Mouse (Mus musculus): Measurements from ENCODE around the gene Kcnt1. TPM values are rescaled to one million over a fixed set of nuclear protein-coding genes. Genes with fewer than 3 reads are reported as not detected.
A peak's percentile ranks its signal among the peaks of the same experiment; 100 is the strongest.

Kcnt1 gene
- polyA plus RNA-seq, 2 experiments = 0.08 TPM; not detected in 1

GRCm38 (mm10) chr2:25931249-25931859 is 67.8 kb downstream of the Kcnt1 start:
- Histone ChIP-seq H3K4me3 (ENCODE audit: insufficient read depth in 1 of 2, low read depth in 2 of 2, low read length in 2 of 2) (no peak overlapping the region), H3K9ac (replicated peaks) (no peak overlapping the region), H3K27me3 (ENCODE audit: control insufficient read depth, insufficient read depth, low read length) (no peaks in the 10 kb centered on the region), H3K4me1 (replicated peaks; ENCODE audit: control insufficient read depth in 2 of 2, insufficient read depth in 2 of 2, low read length in 1 of 2) (no peaks in the 10 kb centered on the region), H3K36me3 (replicated peaks; ENCODE audit: control insufficient read depth, insufficient read depth, low read depth) (peaks cover 52% of the 10 kb centered on the region), H3K9me3 (ENCODE audit: control insufficient read depth, low read length) (no peaks in the 10 kb centered on the region), H3K27ac (no peak overlapping the region), H3K4me2 (ENCODE audit: low read depth) (no peak overlapping the region)
- ATAC-seq (ENCODE audit: insufficient read depth) = no peak
- TF ChIP-seq EP300 (IDR thresholded peaks at IDR 0.05; ENCODE audit: low read depth) (no peak), CTCF (IDR thresholded peaks at IDR 0.05; ENCODE audit: low read depth) (peak; percentile 72)
- 77% methylated on average over 6 of the region's 6 CpGs for WGBS (ENCODE audit: insufficient replicate concordance)
- DNase-seq (ENCODE audit: low read depth in 3 of 3, low spot score in 3 of 3) = peak; percentile 7 to 12 (median 11)

- WGBS (ENCODE audit: insufficient replicate concordance) = 56% methylated on average over 6 of the region's 6 CpGs
- H3K4me3 ChIP-seq (ENCODE audit: insufficient read depth in 1 of 2, low read depth in 2 of 2, low read length in 2 of 2) = no peak overlapping the region
- H3K27ac ChIP-seq = no peak overlapping the region
- H3K4me2 ChIP-seq (ENCODE audit: low read depth) = no peak overlapping the region
- no peaks in the 10 kb centered on the region for H3K9me3 ChIP-seq (ENCODE audit: control insufficient read depth, low read length)
- DNase-seq (ENCODE audit: low read depth in 3 of 3, low spot score in 3 of 3) (no peak), ATAC-seq (ENCODE audit: insufficient read depth) (no peak)
- peaks cover 60% of the 10 kb centered on the region for H3K36me3 ChIP-seq (replicated peaks; ENCODE audit: control insufficient read depth, insufficient read depth, low read depth)
- TF ChIP-seq EP300 (IDR thresholded peaks at IDR 0.05; ENCODE audit: low read depth) (no peak), CTCF (IDR thresholded peaks at IDR 0.05; ENCODE audit: low read depth) (no peak)
- H3K9ac ChIP-seq (replicated peaks) = no peak overlapping the region
- no peaks in the 10 kb centered on the region for H3K4me1 ChIP-seq (replicated peaks; ENCODE audit: control insufficient read depth in 2 of 2, insufficient read depth in 2 of 2, low read length in 1 of 2)
- H3K27me3 ChIP-seq (ENCODE audit: control insufficient read depth, insufficient read depth, low read length) = no peaks in the 10 kb centered on the region
Measured at GRCm38 (mm10) chr2:25940503-25940902, 77.0 kb downstream of the Kcnt1 start.

- Histone ChIP-seq H3K9ac (replicated peaks) (no peak overlapping the region), H3K4me3 (ENCODE audit: insufficient read depth in 1 of 2, low read depth in 2 of 2, low read length in 2 of 2) (no peak overlapping the region), H3K4me2 (ENCODE audit: low read depth) (no peak overlapping the region), H3K9me3 (ENCODE audit: control insufficient read depth, low read length) (no peaks in the 10 kb centered on the region), H3K27me3 (ENCODE audit: control insufficient read depth, insufficient read depth, low read length) (no peaks in the 10 kb centered on the region), H3K36me3 (replicated peaks; ENCODE audit: control insufficient read depth, insufficient read depth, low read depth) (peaks cover 42% of the 10 kb centered on the region), H3K27ac (no peak overlapping the region), H3K4me1 (replicated peaks; ENCODE audit: control insufficient read depth in 2 of 2, insufficient read depth in 2 of 2, low read length in 1 of 2) (no peaks in the 10 kb centered on the region)
- no peak for DNase-seq (ENCODE audit: low read depth in 3 of 3, low spot score in 3 of 3)
- ATAC-seq (ENCODE audit: insufficient read depth) = no peak
- no peak for TF ChIP-seq EP300 (IDR thresholded peaks at IDR 0.05; ENCODE audit: low read depth)
- TF ChIP-seq CTCF (IDR thresholded peaks at IDR 0.05; ENCODE audit: low read depth) = no peak
- WGBS (ENCODE audit: insufficient replicate concordance) = 80% methylated on average over 2 of the region's 2 CpGs
Measured at GRCm38 (mm10) chr2:25943822-25944221, 80.3 kb downstream of the Kcnt1 start.

- no peaks in the 10 kb centered on the region for H3K9me3 ChIP-seq (ENCODE audit: control insufficient read depth, low read length)
- DNase-seq (ENCODE audit: low read depth in 3 of 3, low spot score in 3 of 3) = no peak
- H3K4me1 ChIP-seq (replicated peaks; ENCODE audit: control insufficient read depth in 2 of 2, insufficient read depth in 2 of 2, low read length in 1 of 2) = no peaks in the 10 kb centered on the region
- H3K27me3 ChIP-seq (ENCODE audit: control insufficient read depth, insufficient read depth, low read length) = no peaks in the 10 kb centered on the region
- no peak overlapping the region for H3K9ac ChIP-seq (replicated peaks)
- 87% methylated on average over 3 of the region's 3 CpGs for WGBS (ENCODE audit: insufficient replicate concordance)
- ATAC-seq (ENCODE audit: insufficient read depth) = no peak
- no peak overlapping the region for H3K4me2 ChIP-seq (ENCODE audit: low read depth)
- no peak overlapping the region for H3K27ac ChIP-seq
- no peak for TF ChIP-seq EP300 (IDR thresholded peaks at IDR 0.05; ENCODE audit: low read depth)
- 0 out of 2 replicates have a peak, but pooled peaks have one; percentile 24 for TF ChIP-seq CTCF (IDR thresholded peaks at IDR 0.05; ENCODE audit: low read depth)
- H3K4me3 ChIP-seq (ENCODE audit: insufficient read depth in 1 of 2, low read depth in 2 of 2, low read length in 2 of 2) = no peak overlapping the region
- peaks cover 16% of the 10 kb centered on the region for H3K36me3 ChIP-seq (replicated peaks; ENCODE audit: control insufficient read depth, insufficient read depth, low read depth)
Measured at GRCm38 (mm10) chr2:25947950-25948349, 84.4 kb downstream of the Kcnt1 start.

- H3K27me3 ChIP-seq (ENCODE audit: control insufficient read depth, insufficient read depth, low read length) = no peaks in the 10 kb centered on the region
- no peak overlapping the region for H3K27ac ChIP-seq
- H3K4me3 ChIP-seq (ENCODE audit: insufficient read depth in 1 of 2, low read depth in 2 of 2, low read length in 2 of 2) = no peak overlapping the region
- peaks cover 6% of the 10 kb centered on the region for H3K36me3 ChIP-seq (replicated peaks; ENCODE audit: control insufficient read depth, insufficient read depth, low read depth)
- no peak overlapping the region for H3K9ac ChIP-seq (replicated peaks)
- H3K4me1 ChIP-seq (replicated peaks; ENCODE audit: control insufficient read depth in 2 of 2, insufficient read depth in 2 of 2, low read length in 1 of 2) = no peaks in the 10 kb centered on the region
- ATAC-seq (ENCODE audit: insufficient read depth) = no peak
- TF ChIP-seq EP300 (IDR thresholded peaks at IDR 0.05; ENCODE audit: low read depth) (no peak), CTCF (IDR thresholded peaks at IDR 0.05; ENCODE audit: low read depth) (no peak)
- 91% methylated on average over 3 of the region's 3 CpGs for WGBS (ENCODE audit: insufficient replicate concordance)
- H3K9me3 ChIP-seq (ENCODE audit: control insufficient read depth, low read length) = no peaks in the 10 kb centered on the region
- no peak overlapping the region for H3K4me2 ChIP-seq (ENCODE audit: low read depth)
- DNase-seq (ENCODE audit: low read depth in 3 of 3, low spot score in 3 of 3) = no peak
Measured at GRCm38 (mm10) chr2:25949291-25949690, 85.8 kb downstream of the Kcnt1 start.

Other genes starting within 250 kb of the Kcnt1 start
- not detected in 2 replicates for gene Ccdc183, start 246.1 kb upstream of the Kcnt1 start, polyA plus RNA-seq (2012; rRNA removed)
- gene Ccdc183, start 246.1 kb upstream of the Kcnt1 start, polyA plus RNA-seq (2014; fragmentation: Nextera tagmentation; extraction: Ambion mirVana) = 0.08 TPM in 1 of 2 replicates, not detected in the other
- 5.9 and 9.8 TPM in 2 replicates for gene Tmem141, start 241.7 kb upstream of the Kcnt1 start, polyA plus RNA-seq (2012; rRNA removed)
- gene Tmem141, start 241.7 kb upstream of the Kcnt1 start, polyA plus RNA-seq (2014; fragmentation: Nextera tagmentation; extraction: Ambion mirVana) = 9.3 and 9.4 TPM in 2 replicates
- 23.4 and 27.6 TPM in 2 replicates for gene Fcna, start 235.7 kb upstream of the Kcnt1 start, polyA plus RNA-seq (2012; rRNA removed)
- 41.5 and 47.1 TPM in 2 replicates for gene Fcna, start 235.7 kb upstream of the Kcnt1 start, polyA plus RNA-seq (2014; fragmentation: Nextera tagmentation; extraction: Ambion mirVana)
- gene Lcn8, start 210.6 kb upstream of the Kcnt1 start, polyA plus RNA-seq (2012; rRNA removed) = not detected in 2 replicates
- not detected in 2 replicates for gene Lcn8, start 210.6 kb upstream of the Kcnt1 start, polyA plus RNA-seq (2014; fragmentation: Nextera tagmentation; extraction: Ambion mirVana)
- not detected in 2 replicates for gene Lcn5, start 205.8 kb upstream of the Kcnt1 start, polyA plus RNA-seq (2012; rRNA removed)
- not detected in 2 replicates for gene Lcn5, start 205.8 kb upstream of the Kcnt1 start, polyA plus RNA-seq (2014; fragmentation: Nextera tagmentation; extraction: Ambion mirVana)
- gene Lcn6, start 186.9 kb upstream of the Kcnt1 start, polyA plus RNA-seq (2012; rRNA removed) = not detected in 2 replicates
- gene Lcn6, start 186.9 kb upstream of the Kcnt1 start, polyA plus RNA-seq (2014; fragmentation: Nextera tagmentation; extraction: Ambion mirVana) = not detected in 2 replicates
- gene Lcn10, start 181.0 kb upstream of the Kcnt1 start, polyA plus RNA-seq (2012; rRNA removed) = not detected in 2 replicates
- gene Lcn10, start 181.0 kb upstream of the Kcnt1 start, polyA plus RNA-seq (2014; fragmentation: Nextera tagmentation; extraction: Ambion mirVana) = not detected in 2 replicates
- gene Obp2a, start 163.7 kb upstream of the Kcnt1 start, polyA plus RNA-seq (2012; rRNA removed) = not detected in 2 replicates
- gene Obp2a, start 163.7 kb upstream of the Kcnt1 start, polyA plus RNA-seq (2014; fragmentation: Nextera tagmentation; extraction: Ambion mirVana) = not detected in 2 replicates
- gene Bmyc, start 157.0 kb upstream of the Kcnt1 start, polyA plus RNA-seq (2012; rRNA removed) = 3.9 and 5.9 TPM in 2 replicates
- 7.3 and 7.4 TPM in 2 replicates for gene Bmyc, start 157.0 kb upstream of the Kcnt1 start, polyA plus RNA-seq (2014; fragmentation: Nextera tagmentation; extraction: Ambion mirVana)
- gene Obp2b, start 126.7 kb upstream of the Kcnt1 start, polyA plus RNA-seq (2012; rRNA removed) = not detected in 2 replicates
- gene Obp2b, start 126.7 kb upstream of the Kcnt1 start, polyA plus RNA-seq (2014; fragmentation: Nextera tagmentation; extraction: Ambion mirVana) = not detected in 2 replicates
- gene Lcn3, start 98.2 kb upstream of the Kcnt1 start, polyA plus RNA-seq (2012; rRNA removed) = not detected in 2 replicates
- not detected in 2 replicates for gene Lcn3, start 98.2 kb upstream of the Kcnt1 start, polyA plus RNA-seq (2014; fragmentation: Nextera tagmentation; extraction: Ambion mirVana)
- not detected in 2 replicates for gene Lcn11, start 86.7 kb upstream of the Kcnt1 start, polyA plus RNA-seq (2012; rRNA removed)
- gene Lcn11, start 86.7 kb upstream of the Kcnt1 start, polyA plus RNA-seq (2014; fragmentation: Nextera tagmentation; extraction: Ambion mirVana) = not detected in 2 replicates
- not detected in 2 replicates for gene Gm13539, start 81.5 kb upstream of the Kcnt1 start, polyA plus RNA-seq (2012; rRNA removed)
- gene Gm13539, start 81.5 kb upstream of the Kcnt1 start, polyA plus RNA-seq (2014; fragmentation: Nextera tagmentation; extraction: Ambion mirVana) = not detected in 2 replicates
- not detected in 2 replicates for gene Glt6d1, start 47.9 kb upstream of the Kcnt1 start, polyA plus RNA-seq (2012; rRNA removed)
- gene Glt6d1, start 47.9 kb upstream of the Kcnt1 start, polyA plus RNA-seq (2014; fragmentation: Nextera tagmentation; extraction: Ambion mirVana) = not detected in 2 replicates
- not detected in 2 replicates for gene Lcn9, start 40.6 kb upstream of the Kcnt1 start, polyA plus RNA-seq (2012; rRNA removed)
- gene Lcn9, start 40.6 kb upstream of the Kcnt1 start, polyA plus RNA-seq (2014; fragmentation: Nextera tagmentation; extraction: Ambion mirVana) = not detected in 2 replicates
- not detected in 2 replicates for gene Sohlh1, start 16.5 kb upstream of the Kcnt1 start, polyA plus RNA-seq (2012; rRNA removed)
- not detected in 2 replicates for gene Sohlh1, start 16.5 kb upstream of the Kcnt1 start, polyA plus RNA-seq (2014; fragmentation: Nextera tagmentation; extraction: Ambion mirVana)
- 2.3 and 2.8 TPM in 2 replicates for gene Camsap1, start 119.5 kb downstream of the Kcnt1 start, polyA plus RNA-seq (2012; rRNA removed)
- gene Camsap1, start 119.5 kb downstream of the Kcnt1 start, polyA plus RNA-seq (2014; fragmentation: Nextera tagmentation; extraction: Ambion mirVana) = 4.7 and 6.6 TPM in 2 replicates
- gene Ubac1, start 158.0 kb downstream of the Kcnt1 start, polyA plus RNA-seq (2012; rRNA removed) = 259 and 320 TPM in 2 replicates
- gene Ubac1, start 158.0 kb downstream of the Kcnt1 start, polyA plus RNA-seq (2014; fragmentation: Nextera tagmentation; extraction: Ambion mirVana) = 504 and 526 TPM in 2 replicates